Mouse (Mus musculus): ENCODE measurements at regions not wholly inside any gene's neighbourhood (a gene's known extent, or its start where the extent isn't known, plus 50 kb on each side); places are given as distances from the start of the nearest gene placed in this dataset.

GRCm38 (mm10) chr12:107148451-107148850 lies 340.0 kb upstream of the 3110018I06Rik start:
- Histone ChIP-seq H3K4me2 (no peak overlapping the region), H3K9ac (no peak overlapping the region), H3K4me1 (no peaks in the 10 kb centered on the region)

GRCm38 (mm10) chr12:107151089-107151488 lies 337.3 kb upstream of the 3110018I06Rik start:
- no peaks in the 10 kb centered on the region for H3K4me1 ChIP-seq
- no peak for ATAC-seq (ENCODE audit: insufficient read depth, low FRiP score, low read depth)
- H3K4me2 ChIP-seq: no peak overlapping the region
- H3K9ac ChIP-seq: no peak overlapping the region
- no peak overlapping the region for H3K4me3 ChIP-seq (replicated peaks)
- H3K27ac ChIP-seq: no peak overlapping the region
- 67% methylated on average over 5 of the region's 5 CpGs for WGBS
- no peaks in the 10 kb centered on the region for H3K9me3 ChIP-seq
- H3K36me3 ChIP-seq: no peaks in the 10 kb centered on the region
- H3K27me3 ChIP-seq (replicated peaks): no peaks in the 10 kb centered on the region

More at GRCm38 (mm10) chr12:107148451-107148850, 340.0 kb upstream of the 3110018I06Rik start:
- H3K27me3 ChIP-seq (replicated peaks): no peaks in the 10 kb centered on the region
- ATAC-seq (ENCODE audit: insufficient read depth, low FRiP score, low read depth): no peak
- H3K36me3 ChIP-seq: no peaks in the 10 kb centered on the region
- no peak overlapping the region for H3K4me3 ChIP-seq (replicated peaks)
- no peak overlapping the region for H3K27ac ChIP-seq
- 70% methylated on average over 8 of the region's 8 CpGs for WGBS
- no peaks in the 10 kb centered on the region for H3K9me3 ChIP-seq

GRCm38 (mm10) chr12:107154668-107155067 lies 333.8 kb upstream of the 3110018I06Rik start:
- Histone ChIP-seq H3K4me2 (no peak overlapping the region), H3K36me3 (no peaks in the 10 kb centered on the region), H3K27ac (no peak overlapping the region), H3K9ac (no peak overlapping the region), H3K9me3 (no peaks in the 10 kb centered on the region), H3K27me3 (replicated peaks) (no peaks in the 10 kb centered on the region), H3K4me1 (no peaks in the 10 kb centered on the region), H3K4me3 (replicated peaks) (no peak overlapping the region)
- 81% methylated on average over 2 of the region's 2 CpGs for WGBS
- no peak for ATAC-seq (ENCODE audit: insufficient read depth, low FRiP score, low read depth)

DNA sequence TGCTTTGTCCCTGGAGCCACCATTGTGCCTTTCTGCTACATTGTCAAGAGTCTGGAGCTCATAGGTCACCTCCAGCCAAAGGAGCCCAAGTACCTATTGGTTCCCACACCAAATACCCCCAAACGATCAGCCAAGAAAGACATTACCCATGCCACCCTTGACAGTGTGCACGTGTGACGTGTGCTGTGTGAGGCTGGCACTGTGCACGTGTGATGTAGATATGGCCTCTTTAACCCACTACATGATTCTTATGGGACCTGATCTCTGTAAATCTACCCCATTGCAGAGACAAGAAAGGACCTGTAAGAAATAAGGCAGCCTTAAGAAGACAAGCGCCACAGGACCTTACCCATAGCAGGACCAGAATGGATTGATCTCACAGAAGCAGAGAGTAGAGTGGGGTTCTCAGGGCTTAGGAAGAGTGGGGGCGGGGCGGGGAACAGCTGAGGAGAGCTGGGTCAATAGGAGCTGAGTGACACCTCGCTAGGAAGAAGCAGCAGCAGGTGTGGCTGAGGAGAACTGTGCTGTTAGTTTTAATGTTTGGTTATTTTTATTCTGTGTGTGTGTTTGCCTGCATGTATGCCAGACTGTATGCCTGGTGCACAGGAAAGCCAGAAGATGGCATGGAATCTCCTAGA lies 331.5 kb upstream of the 3110018I06Rik start:
- 69% methylated on average over 8 of the region's 8 CpGs for WGBS
- H3K36me3 ChIP-seq: no peaks in the 10 kb centered on the region
- no peak overlapping the region for H3K27ac ChIP-seq
- H3K4me2 ChIP-seq: no peak overlapping the region
- H3K4me3 ChIP-seq (replicated peaks): no peak overlapping the region
- no peaks in the 10 kb centered on the region for H3K27me3 ChIP-seq (replicated peaks)
- H3K9ac ChIP-seq: no peak overlapping the region
- no peak for ATAC-seq (ENCODE audit: insufficient read depth, low FRiP score, low read depth)
- no peaks in the 10 kb centered on the region for H3K9me3 ChIP-seq
- no peaks in the 10 kb centered on the region for H3K4me1 ChIP-seq

- H3K36me3 ChIP-seq: no peaks in the 10 kb centered on the region
- no peak overlapping the region for H3K4me2 ChIP-seq
- no peak overlapping the region for H3K9ac ChIP-seq
- no peaks in the 10 kb centered on the region for H3K9me3 ChIP-seq
- H3K4me3 ChIP-seq (replicated peaks): no peak overlapping the region
- no peaks in the 10 kb centered on the region for H3K4me1 ChIP-seq
- no peak for ATAC-seq (ENCODE audit: insufficient read depth, low FRiP score, low read depth)
- 59% methylated on average over 5 of the region's 5 CpGs for WGBS
- H3K27ac ChIP-seq: no peak overlapping the region
- H3K27me3 ChIP-seq (replicated peaks): no peaks in the 10 kb centered on the region
These were observed 329.3 kb upstream of the 3110018I06Rik start for GRCm38 (mm10) chr12:107159126-107159525.

GRCm38 (mm10) chr12:107160137-107160536 lies 328.3 kb upstream of the 3110018I06Rik start:
- no peaks in the 10 kb centered on the region for H3K4me1 ChIP-seq
- H3K4me2 ChIP-seq: no peak overlapping the region
- H3K9ac ChIP-seq: no peak overlapping the region
- no peak for ATAC-seq (ENCODE audit: insufficient read depth, low FRiP score, low read depth)
- H3K9me3 ChIP-seq: no peaks in the 10 kb centered on the region
- no peaks in the 10 kb centered on the region for H3K27me3 ChIP-seq (replicated peaks)
- no peaks in the 10 kb centered on the region for H3K36me3 ChIP-seq
- 6% methylated on average over 7 of the region's 7 CpGs for WGBS
- H3K27ac ChIP-seq: no peak overlapping the region
- H3K4me3 ChIP-seq (replicated peaks): no peak overlapping the region

DNA sequence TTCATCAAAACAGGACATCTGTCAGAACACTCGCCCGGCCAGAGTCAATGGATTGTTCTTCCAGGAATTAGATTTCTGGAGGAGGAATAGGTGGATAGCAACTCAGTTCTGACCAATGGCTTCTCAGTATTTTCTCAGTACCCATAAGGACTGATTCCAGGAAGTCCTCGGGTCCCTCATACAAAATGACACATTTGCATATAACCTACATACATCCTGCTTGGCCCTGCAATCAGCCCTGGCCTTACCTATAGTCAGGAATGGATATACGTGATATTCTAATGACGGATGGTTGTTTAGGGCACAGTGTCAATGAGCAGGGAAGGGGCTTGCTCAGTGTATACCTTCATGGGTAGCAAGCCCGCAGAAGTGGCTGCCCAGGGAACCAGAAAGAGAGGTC lies 327.8 kb upstream of the 3110018I06Rik start:
- H3K27me3 ChIP-seq (replicated peaks): no peaks in the 10 kb centered on the region
- no peak overlapping the region for H3K4me2 ChIP-seq
- no peak overlapping the region for H3K27ac ChIP-seq
- no peaks in the 10 kb centered on the region for H3K9me3 ChIP-seq
- H3K9ac ChIP-seq: no peak overlapping the region
- ATAC-seq (ENCODE audit: insufficient read depth, low FRiP score, low read depth): no peak
- H3K4me3 ChIP-seq (replicated peaks): no peak overlapping the region
- no peaks in the 10 kb centered on the region for H3K36me3 ChIP-seq
- WGBS: 35% methylated on average over 6 of the region's 6 CpGs
- no peaks in the 10 kb centered on the region for H3K4me1 ChIP-seq

- H3K27me3 ChIP-seq (replicated peaks): no peaks in the 10 kb centered on the region
- H3K27ac ChIP-seq: no peak overlapping the region
- H3K4me2 ChIP-seq: no peak overlapping the region
- 55% methylated on average over 7 of the region's 7 CpGs for WGBS
- no peak overlapping the region for H3K9ac ChIP-seq
- H3K36me3 ChIP-seq: no peaks in the 10 kb centered on the region
- ATAC-seq (ENCODE audit: insufficient read depth, low FRiP score, low read depth): no peak
- H3K9me3 ChIP-seq: no peaks in the 10 kb centered on the region
- no peaks in the 10 kb centered on the region for H3K4me1 ChIP-seq
- no peak overlapping the region for H3K4me3 ChIP-seq (replicated peaks)
These were observed 317.5 kb upstream of the 3110018I06Rik start for GRCm38 (mm10) chr12:107170926-107171325.

DNA sequence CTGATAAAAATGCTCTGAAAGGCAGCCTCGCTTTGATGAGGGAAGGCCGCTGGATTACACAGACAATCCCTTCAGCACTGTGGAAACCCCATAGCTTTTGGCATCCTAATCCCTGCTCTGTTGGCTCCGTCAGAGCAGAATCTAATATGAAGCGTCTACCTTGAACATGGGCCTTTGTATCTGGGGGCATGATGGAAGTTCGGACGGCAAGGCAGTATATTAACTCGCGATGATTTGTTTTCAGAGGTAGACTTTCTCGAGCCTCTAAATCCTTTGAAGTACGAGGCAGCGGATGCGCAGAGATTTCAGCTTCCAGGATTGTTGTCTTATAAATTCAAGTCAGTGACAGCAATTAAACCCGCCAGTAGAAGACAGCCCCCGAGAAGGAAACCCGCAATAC lies 316.8 kb upstream of the 3110018I06Rik start:
- ATAC-seq (ENCODE audit: insufficient read depth, low FRiP score, low read depth): no peak

DNA sequence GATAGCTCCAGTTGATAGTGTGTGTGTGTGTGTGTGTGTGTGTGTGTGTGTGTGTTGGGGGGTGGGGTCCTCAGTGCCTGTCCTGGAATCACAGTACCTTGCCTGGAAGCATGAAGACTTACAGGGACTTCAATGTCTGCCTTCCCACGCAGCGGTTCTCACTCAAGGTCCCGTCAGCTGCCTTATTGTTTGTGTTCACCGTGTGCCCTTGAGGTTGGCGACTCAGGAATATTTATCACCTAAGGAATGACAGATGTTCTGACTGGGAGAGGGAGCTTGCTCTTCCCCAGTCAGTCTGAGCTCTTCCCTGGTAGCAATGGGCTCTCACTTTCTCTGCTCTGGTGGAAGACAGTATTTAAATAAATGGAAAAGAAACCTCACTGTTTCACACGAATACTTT lies 309.8 kb upstream of the 3110018I06Rik start:
- Histone ChIP-seq H3K4me3 (replicated peaks) (no peak overlapping the region), H3K27me3 (replicated peaks) (no peaks in the 10 kb centered on the region), H3K4me2 (no peak overlapping the region), H3K4me1 (no peaks in the 10 kb centered on the region), H3K9me3 (no peaks in the 10 kb centered on the region), H3K36me3 (no peaks in the 10 kb centered on the region), H3K9ac (no peak overlapping the region), H3K27ac (no peak overlapping the region)
- 48% methylated on average over 6 of the region's 6 CpGs for WGBS
- ATAC-seq (ENCODE audit: insufficient read depth, low FRiP score, low read depth): no peak

More for the DNA sequence above, 316.8 kb upstream of the 3110018I06Rik start:
- Histone ChIP-seq H3K27ac (no peak overlapping the region), H3K9ac (no peak overlapping the region), H3K4me1 (no peaks in the 10 kb centered on the region), H3K27me3 (replicated peaks) (no peaks in the 10 kb centered on the region), H3K4me2 (no peak overlapping the region), H3K4me3 (replicated peaks) (no peak overlapping the region), H3K36me3 (no peaks in the 10 kb centered on the region), H3K9me3 (no peaks in the 10 kb centered on the region)
- WGBS: 81% methylated on average over 15 of the region's 15 CpGs

GRCm38 (mm10) chr12:107180501-107180900 lies 307.9 kb upstream of the 3110018I06Rik start:
- Histone ChIP-seq H3K27me3 (replicated peaks) (no peaks in the 10 kb centered on the region), H3K9me3 (no peaks in the 10 kb centered on the region), H3K27ac (no peak overlapping the region), H3K36me3 (no peaks in the 10 kb centered on the region), H3K4me2 (no peak overlapping the region), H3K4me1 (no peaks in the 10 kb centered on the region), H3K9ac (no peak overlapping the region), H3K4me3 (replicated peaks) (no peak overlapping the region)
- ATAC-seq (ENCODE audit: insufficient read depth, low FRiP score, low read depth): no peak
- WGBS: 87% methylated on average over 3 of the region's 3 CpGs

DNA sequence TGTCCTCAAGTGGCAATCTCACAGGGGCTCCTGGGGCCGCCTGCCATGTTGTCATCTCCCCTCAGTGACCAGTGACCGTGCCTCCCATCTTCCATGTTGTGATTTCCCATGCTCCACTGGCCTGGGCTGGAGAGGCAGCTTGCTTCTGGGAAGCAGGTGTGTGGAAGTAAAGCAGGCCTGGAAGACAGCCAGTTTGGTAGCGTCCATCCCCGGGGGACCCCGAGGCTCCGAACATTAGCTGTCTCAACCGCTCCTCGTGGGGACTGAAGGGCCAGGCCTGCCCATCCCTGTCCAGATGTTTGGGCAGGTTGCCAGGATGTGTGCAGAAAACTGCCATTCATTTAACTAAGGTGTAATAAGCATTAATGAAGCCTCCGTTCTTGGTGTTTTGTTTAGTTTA lies 307.1 kb upstream of the 3110018I06Rik start:
- H3K9ac ChIP-seq: no peak overlapping the region

More for the DNA sequence above, 307.1 kb upstream of the 3110018I06Rik start:
- no peak overlapping the region for H3K4me3 ChIP-seq (replicated peaks)
- H3K4me1 ChIP-seq: no peaks in the 10 kb centered on the region
- no peaks in the 10 kb centered on the region for H3K36me3 ChIP-seq
- no peak for ATAC-seq (ENCODE audit: insufficient read depth, low FRiP score, low read depth)
- H3K4me2 ChIP-seq: no peak overlapping the region
- 71% methylated on average over 9 of the region's 9 CpGs for WGBS
- no peaks in the 10 kb centered on the region for H3K9me3 ChIP-seq
- H3K27ac ChIP-seq: no peak overlapping the region
- H3K27me3 ChIP-seq (replicated peaks): no peaks in the 10 kb centered on the region
